Mouse (Mus musculus): Measurements from ENCODE around the gene Cntn4.

DNA sequence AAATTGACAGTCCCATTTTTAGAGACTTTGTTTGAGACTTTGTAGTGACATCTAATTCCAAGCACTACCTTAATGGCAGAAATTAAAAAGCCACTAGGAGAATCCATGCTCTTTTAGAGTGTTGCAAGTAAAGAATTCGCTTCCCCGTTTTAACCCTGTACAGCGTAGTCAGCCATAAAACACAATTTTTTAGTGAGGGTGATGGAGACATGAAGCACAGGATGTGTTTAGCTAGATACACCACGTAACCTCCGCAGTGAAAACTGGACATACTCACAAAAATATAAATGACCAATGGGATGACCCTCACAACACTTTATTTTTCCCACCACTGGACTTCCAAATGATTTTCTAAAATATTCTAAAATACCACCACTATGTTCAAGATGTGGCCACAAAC lies 1069.8 kb downstream of the Cntn4 start:
- TF ChIP-seq TAL1 (IDR thresholded peaks at IDR 0.05; ENCODE audit: low read length): no peak
- no peak for TF ChIP-seq GATA1 (IDR thresholded peaks at IDR 0.05; ENCODE audit: low read length)
